Mouse (Mus musculus) naive thymus-derived CD4-positive, alpha-beta T cell, adult 2 months (primary cell): ENCODE measurements around the gene C8g.

Source experiments
- DNase-seq: peaks from one replicate; pipeline ENCODE4 v3.0.0-alpha.2; 2011; ENCODE audit warnings: low read depth

C8g gene

DNA sequence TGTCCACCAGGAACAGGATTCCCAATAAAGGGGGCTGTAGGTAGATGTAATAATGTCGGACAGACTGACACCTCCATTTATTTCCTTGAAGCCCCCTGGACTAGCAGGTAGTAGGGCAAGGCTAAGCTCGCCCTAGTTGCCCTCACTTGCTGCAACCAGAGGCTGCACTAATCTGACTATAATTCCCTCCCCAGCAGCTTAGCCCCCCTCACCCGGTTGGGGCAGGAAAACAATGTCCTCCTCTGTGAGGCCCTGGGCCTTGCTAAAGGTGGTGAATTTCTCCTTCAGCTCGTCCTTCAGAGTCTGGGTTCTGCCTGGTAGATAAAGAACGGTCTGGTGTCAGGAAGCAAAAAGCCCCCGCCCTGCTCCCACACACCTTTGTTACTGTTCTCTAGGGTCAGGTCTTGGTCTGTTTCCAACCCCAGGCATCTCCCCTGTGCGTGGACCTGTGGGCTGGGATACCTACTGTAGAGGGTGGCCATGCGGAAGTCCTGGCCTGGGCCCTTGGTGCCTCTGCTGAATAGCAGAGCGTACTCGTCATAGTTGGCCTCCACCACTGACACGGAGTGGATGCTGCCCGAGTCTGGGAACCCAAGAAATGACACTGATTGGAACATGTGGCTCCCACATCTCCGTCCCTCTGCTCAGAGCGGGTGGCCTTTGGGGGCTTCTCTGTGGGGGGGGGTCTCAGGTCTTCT lies 33.8 kb downstream of the C8g start:
- DNase-seq: peak; percentile 20

DNA sequence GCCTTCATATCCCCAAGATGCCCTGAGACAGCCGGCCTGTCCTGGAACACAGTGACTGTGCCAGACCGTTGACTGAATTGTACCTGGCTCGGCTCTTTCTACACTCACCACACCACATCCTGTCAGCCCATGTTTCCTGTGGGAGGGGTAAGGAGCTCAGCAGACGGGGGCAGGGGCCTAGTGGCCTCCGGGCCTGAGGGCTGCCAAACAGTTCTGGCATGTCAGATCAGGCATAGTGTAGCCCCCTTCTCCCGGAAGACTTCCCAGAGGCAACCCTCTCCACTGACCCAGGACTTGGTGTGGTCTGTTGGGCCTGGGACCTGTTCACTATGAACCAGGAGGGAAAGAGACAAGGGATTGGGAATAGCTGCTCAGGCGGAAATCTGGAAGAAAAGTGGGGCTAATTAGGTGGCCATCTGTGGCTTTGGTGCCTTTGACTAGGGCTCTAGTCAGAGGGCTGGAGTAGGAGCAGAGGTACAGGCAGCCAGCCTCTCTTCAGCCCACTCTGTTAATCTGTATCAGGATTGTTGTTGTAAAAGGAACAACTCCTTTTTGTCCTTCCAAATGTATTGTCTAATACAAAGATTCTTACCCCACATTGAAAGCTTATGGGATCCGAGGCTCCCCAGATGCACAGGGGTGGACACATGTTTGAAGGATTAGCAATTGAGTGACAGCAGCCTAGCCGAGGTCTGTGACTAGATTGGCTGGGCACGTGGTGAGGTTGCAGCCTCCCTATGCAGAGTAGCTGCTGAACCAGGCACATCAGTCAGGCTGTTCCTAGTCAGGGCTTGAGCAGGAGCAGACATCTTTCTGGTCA lies 35.5 kb downstream of the C8g start:
- peak; percentile 83 for DNase-seq

DNA sequence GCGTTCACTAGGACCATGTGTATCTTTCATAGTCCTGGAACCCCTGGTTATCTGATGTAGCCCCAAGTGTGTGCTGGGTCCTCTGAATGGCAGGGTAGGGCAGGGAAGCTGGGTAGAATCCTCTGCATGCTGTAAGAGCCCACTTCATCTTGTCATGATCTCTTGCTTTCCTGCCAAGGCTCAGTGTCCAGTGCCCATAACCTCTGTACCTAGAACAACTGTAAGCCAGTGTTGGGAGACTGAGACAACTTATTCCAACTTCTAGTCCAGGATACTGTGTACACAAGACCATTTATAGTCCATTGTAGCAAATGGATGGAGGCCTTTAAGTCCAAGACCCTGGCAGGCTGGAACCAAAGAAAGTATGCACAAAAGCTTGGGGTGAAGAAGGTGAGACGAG lies 36.3 kb downstream of the C8g start:
- no peak for DNase-seq

DNA sequence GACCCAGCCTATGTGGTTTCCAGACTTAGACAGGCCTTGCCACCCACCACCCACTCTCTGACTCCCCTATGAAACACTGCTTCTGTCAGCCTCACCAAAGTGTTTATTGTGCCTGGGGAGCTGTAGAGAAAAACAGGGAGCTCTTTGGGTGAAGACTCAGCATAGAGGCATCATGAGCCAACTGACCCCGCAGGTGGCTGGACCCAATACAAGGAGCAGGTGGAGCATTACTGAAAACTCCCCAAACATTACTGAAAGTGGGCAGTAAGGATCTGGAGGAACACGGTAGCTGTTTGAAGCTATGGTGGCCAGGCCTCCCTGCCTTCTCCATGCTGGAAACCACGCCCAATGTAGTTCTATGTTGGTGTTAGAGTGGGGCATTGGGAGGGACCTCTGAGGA lies 37.9 kb downstream of the C8g start:
- DNase-seq: peak; percentile 18

DNA sequence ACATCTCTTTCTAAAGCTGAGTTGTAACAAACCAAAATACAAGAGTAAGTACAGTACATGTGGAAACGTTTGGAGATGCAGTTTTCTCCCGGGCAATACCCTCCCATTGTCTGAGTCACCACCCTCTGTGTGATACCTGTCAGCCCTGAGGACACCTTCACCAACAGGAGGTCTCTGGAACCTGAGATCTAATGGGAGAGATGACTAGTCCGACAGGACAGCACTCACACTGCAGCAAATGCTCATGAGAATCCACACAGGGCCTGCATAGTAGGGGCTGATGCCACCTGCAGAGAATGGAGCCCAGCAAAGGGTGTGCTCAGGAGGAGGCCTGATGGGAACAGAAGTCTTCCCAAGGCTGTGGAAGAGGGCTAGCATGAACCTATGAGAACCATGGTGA lies 40.1 kb downstream of the C8g start:
- no peak for DNase-seq

DNA sequence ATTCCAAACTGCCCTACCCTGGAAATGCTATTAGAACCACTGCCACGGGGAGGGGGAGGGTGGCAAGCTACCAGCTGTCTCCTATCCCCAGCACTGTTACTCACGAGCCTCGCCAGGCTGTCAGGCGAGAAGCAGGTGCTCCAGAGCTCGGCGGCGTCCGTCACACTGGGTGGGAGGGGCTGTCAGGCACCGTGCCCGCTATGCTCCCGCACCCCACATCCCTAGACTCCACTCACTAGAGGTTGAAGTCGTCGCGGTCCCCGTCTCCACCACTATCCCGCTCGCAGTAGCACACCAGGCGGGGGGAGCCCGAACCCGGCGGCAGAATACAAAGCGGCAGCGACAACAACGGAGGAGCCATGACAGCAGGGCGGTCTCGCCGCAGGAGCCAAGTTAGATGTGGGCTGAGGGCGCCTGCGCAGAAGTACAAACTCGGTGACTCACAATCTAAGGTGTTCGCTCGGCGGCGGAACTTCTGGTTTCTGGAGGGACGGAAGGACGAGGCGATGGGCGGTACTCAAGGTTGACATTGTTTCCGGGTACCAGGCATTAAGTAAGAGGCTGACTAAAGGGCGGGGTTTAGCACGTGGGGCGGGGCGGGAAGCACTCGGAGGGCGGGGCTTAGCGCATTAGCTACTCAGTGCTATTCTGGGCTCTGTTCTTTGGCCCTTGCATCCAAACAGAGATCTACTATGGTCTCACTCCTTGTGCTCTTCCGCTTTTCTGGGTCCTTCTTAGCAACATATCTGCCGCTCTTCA lies 40.8 kb downstream of the C8g start, which contains the start of gene Paxx:
Gene Paxx (minus strand): TSS at position 544 of the 759 bp plus-strand sequence.
- DNase-seq: peak; percentile 99

DNA sequence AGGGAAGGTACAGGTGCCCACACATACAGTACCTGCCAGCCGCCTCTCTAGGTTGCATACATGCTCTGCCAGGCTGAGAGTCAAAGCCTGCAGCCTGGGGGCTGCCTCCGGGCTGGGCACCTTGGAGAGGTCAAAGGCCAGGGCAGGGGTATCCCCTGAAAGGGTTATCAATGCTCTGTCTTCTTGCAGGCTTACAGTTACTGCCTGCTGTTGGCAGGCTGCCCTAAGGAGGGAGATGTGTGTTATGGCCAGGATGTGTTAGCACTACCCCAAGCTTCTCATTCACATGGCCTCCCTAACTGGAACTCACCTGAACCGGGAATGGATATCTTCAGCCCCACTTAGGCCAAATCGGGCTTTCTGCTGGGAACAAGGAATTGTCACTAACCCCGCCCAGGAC lies 41.4 kb downstream of the C8g start:
- no peak for DNase-seq

DNA sequence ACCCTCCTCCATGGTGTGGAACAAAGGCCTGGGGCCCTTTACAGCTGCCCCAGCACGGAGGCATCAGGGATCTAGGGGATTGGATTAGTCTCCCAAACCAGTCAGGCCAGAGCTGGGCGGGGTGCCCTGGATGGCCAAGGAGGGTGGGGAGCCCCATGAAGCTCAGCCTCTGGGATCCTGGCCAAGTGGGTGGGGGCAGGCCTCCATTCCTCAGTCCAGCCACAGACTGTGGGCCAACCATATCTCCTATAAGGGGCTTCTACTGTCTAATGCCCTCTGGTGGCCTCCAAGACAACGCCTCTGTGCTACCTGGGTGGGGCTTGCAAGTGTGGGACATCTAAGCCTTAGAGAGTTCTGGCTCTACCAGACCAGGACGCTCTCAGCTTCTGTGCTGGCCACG lies 42.6 kb downstream of the C8g start:
- no peak for DNase-seq

DNA sequence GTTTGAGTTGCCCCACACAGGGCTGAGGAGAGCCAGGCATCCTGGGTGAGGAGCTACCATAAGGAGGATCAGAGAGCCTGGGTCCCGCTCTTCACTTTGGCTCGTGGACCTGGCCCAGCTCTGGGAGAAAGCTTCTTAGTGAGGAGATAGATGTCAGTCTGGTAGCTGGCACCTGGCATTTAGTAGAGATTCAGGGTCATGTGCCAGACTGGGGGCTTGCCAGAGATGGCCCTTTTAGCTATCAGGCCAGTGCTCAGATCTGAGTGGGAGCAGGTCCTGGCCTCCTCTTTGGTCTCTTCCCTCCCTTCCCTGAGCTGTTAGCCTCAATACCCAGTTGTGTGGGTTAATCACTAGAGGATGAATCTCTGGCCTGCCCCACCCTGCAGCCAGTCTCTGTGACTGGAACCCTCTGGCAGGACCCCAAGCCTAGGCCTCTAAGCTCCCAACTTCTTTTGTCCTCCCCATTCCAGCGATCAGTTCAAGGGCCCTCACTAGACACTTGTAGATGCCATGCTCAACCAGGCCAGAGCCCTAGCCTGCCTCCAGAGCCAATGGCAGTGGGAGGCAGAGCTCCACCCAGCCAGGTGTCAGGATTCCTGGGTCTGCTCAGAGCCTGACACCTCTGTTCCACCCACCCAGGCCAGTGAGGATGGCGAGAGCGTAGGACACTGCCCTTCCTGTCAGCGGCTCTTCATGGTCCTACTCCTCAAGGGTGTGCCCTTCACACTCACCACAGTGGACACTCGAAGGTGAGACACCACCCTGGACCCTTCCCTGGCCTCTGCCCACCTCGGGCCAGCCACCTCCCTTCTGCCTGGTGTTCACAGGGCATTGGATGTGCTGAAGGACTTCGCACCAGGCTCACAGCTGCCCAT lies 44.3 kb downstream of the C8g start:
- no peak for DNase-seq

DNA sequence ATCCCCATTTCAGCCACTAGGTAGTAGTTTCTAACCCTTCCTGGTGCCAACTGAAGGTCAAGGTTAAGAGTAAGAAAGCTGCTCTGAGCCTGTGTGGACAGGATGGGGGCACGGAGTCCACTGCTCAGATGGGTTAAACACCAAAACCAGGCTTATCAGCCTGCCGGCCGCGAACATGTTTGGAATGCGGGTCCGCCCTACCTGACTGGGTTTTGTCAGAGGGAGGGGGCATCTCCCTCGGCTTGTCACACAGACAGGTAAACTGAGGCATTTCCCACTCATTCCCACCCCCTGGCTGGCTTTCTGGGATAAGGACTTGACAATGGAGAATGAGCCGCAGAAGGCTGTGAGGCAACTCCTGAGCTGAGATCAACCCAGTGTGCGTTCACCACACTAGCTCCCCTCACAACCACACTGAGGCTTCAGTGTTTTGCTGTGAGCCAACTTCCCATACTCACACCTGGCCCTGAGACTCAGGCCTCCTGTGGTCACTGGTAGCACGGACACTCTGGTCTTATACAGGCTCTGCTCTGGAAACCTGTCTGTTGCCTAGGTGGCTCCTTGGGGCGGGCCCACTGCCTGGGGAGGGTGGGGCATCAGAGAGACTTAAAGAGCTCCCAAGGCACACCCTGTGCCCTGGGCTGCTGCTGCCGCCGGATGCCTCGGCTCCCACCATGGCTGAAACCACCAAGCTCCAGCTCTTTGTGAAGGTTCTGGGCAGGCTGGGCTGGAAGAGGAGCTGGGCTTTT lies 45.1 kb downstream of the C8g start, which contains the start of gene Clic3:
Gene Clic3 (plus strand): TSS at position 634 of the 749 bp plus-strand sequence.
- no peak for DNase-seq

DNA sequence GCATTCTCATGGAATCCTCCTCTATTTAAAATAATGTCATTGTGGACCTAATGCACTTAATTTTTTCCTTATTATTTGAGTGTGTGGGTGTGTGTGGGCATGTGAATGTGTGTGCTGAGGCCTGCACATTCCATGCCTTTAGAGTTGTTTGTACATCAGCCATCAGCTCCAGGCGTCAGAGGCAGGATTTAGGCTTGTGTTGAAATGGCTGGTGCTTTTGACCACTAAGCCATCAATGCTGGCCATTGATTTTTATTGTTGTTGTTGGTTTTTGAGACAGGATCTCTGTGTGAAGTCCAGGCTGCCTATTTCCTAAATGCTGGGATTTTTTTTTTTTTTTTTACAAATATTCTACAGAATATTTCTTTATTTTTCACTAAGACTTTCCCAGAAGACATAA lies 48.6 kb downstream of the C8g start:
- no peak for DNase-seq

DNA sequence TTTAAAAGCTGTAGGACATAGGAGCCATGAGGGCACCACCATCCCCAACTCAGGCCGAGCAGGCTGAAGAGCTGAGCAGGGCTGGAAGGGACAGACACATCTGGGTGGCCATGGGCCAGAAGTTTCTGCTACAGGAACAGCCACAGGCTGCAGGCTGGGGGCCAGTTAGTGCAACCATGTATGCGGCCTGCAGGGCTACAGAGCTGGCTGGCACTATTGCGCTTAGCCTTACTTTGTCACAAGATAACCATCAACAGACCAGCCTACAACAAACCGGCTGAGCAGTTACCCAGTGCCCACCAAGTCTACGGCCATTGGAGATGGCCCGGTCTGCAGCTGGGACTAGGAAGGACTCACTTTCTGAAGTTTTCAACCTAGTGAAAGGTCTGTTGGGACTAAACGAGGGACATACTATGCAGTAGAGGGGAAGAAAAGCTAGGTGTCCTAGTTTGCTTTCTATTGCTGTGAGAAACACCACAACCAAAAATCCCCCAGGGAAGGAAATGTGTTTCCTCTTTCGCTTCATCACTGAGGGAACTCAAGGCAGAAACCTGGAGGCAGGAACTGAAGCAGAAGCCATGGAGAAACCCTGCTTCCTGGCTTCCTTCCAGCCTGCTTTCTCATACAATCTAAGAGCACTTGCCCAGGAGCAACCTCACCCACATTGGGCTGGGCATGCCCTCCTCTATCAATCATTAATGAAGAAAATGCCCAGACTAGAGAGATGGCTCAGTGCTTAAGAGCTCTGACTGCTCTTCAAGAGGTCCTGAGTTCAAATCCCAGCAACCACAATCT lies 50.5 kb downstream of the C8g start:
- DNase-seq: no peak
